Comparison of ENCODE assay signal across 9 mouse cellular contexts in the genomic region with DNA sequence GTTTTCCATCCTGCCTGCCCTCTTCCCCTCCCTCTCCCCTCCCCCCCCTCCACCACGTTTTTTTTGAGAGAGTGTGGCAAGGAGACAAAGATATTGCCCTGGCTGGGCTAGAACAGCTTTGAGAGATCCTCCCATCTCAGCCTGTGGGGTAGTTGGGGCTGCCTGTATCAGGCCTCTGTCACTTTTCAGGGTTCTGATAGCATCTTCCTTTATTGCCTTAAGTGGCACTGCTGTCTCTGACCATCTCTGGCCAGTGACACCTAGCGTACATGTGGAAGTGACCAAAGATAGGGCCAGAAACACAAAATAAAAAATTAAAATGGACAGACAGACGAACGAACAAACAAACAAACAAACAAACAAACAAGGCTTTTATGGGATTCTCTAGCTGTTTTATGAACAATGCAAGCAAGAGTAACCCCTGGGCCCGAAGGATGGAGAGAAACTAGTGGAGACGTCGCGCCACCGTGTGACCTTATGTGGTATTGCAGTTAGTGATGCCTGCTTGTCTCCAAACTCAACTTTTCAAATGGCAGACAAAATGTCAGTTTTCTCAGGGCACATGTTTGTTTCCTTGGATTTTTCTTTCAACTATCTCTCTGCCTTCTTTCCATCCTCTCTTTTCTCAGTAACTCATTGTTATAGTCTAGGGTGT. TPM values are rescaled to one million over a fixed set of nuclear protein-coding genes. Genes with fewer than 3 reads are reported as not detected.
DNase-seq lines count a peak whose midpoint lies in the region; ATAC-seq and TF ChIP-seq lines count a peak whose summit lies in the region.
"Had no signal": no experiment of that assay in that cellular context is flagged by ENCODE, and none has a peak within 500 bp of the region (broad histone marks: within the 10 kb centered on the region; RNA-seq: fewer than 3 reads in every experiment).

No protein-coding gene starts in this region.

- in situ Hi-C loops in CH12.LX (cut with MboI; ENCODE audit: low pct_ligation_motif_present, low pct_unique_long_range_greater_than_20kb, low sequenced_read_pairs), result no loop called here

- no peak overlapping the region for H3K4me3 ChIP-seq in CH12.LX (replicated peaks in 1 of 3; ENCODE audit: low read depth in 2 of 3, low read length in 2 of 3, poor library complexity in 1 of 3)
- H3K4me3 ChIP-seq in bone marrow, adult 2 months (replicated peaks; ENCODE audit: control insufficient read depth, low read depth, low read length), result no peak overlapping the region
- H3K4me3 ChIP-seq in embryonic facial prominence, embryonic 14.5 days (ENCODE audit: low read depth, low read length), result no peak overlapping the region
- H3K4me3 ChIP-seq in heart, embryonic 10.5 days, result 0 out of 2 replicates have a peak overlapping the region, but pooled peaks have one; percentile 4
- H3K4me3 ChIP-seq: heart, embryonic 15.5 days had no signal

- H3K9me3 ChIP-seq in CH12.LX (replicated peaks; ENCODE audit: low read length), result no peaks in the 10 kb centered on the region
- H3K9me3 ChIP-seq in embryonic facial prominence, embryonic 14.5 days (ENCODE audit: control insufficient read depth, low read length), result no peaks in the 10 kb centered on the region
- no peaks in the 10 kb centered on the region for H3K9me3 ChIP-seq in heart, embryonic 10.5 days
- H3K9me3 ChIP-seq: heart, embryonic 15.5 days had no signal

- TF ChIP-seq CTCF in CH12.LX (conservative IDR thresholded peaks at IDR 0.05 in 1 of 2, IDR thresholded peaks at IDR 0.05 in 1 of 2; ENCODE audit: low read depth in 2 of 2, low read length in 2 of 2), result peak; percentile 80 to 90
- TF ChIP-seq CTCF in bone marrow, adult 2 months (IDR thresholded peaks at IDR 0.05; ENCODE audit: control insufficient read depth, insufficient read depth, low read length), result peak; percentile 73

- H3K9ac ChIP-seq in CH12.LX (ENCODE audit: insufficient read depth, low read depth), result no peak overlapping the region
- H3K9ac ChIP-seq in embryonic facial prominence, embryonic 14.5 days (ENCODE audit: low read depth, low read length), result no peak overlapping the region
- H3K9ac ChIP-seq: heart, embryonic 15.5 days had no signal

- no peaks in the 10 kb centered on the region for H3K4me1 ChIP-seq in CH12.LX (ENCODE audit: control insufficient read depth in 1 of 2, insufficient read depth in 2 of 2)
- no peaks in the 10 kb centered on the region for H3K4me1 ChIP-seq in bone marrow, adult 2 months (ENCODE audit: control insufficient read depth, insufficient read depth, low read length)
- no peaks in the 10 kb centered on the region for H3K4me1 ChIP-seq in embryonic facial prominence, embryonic 14.5 days (ENCODE audit: control insufficient read depth, insufficient read depth, low read length)
- no peaks in the 10 kb centered on the region for H3K4me1 ChIP-seq in heart, embryonic 10.5 days
- H3K4me1 ChIP-seq: heart, embryonic 15.5 days had no signal

- ATAC-seq in embryonic facial prominence, embryonic 14.5 days (ENCODE audit: low read depth), result 0 out of 2 replicates have a peak, but pooled peaks have one; percentile 34

- H3K27me3 ChIP-seq in CH12.LX (replicated peaks), result no peaks in the 10 kb centered on the region
- H3K27me3 ChIP-seq in embryonic facial prominence, embryonic 14.5 days (replicated peaks; ENCODE audit: control insufficient read depth, insufficient read depth, low read length), result no peaks in the 10 kb centered on the region
- H3K27me3 ChIP-seq in heart, embryonic 10.5 days (ENCODE audit: insufficient read depth, poor library complexity, severe bottlenecking), result no peaks in the 10 kb centered on the region
- H3K27me3 ChIP-seq: heart, embryonic 15.5 days had no signal

- 13% methylated on average over 9 of the region's 9 CpGs for WGBS in bone marrow, adult 2 months
- 9% methylated on average over 9 of the region's 9 CpGs for WGBS in embryonic facial prominence, embryonic 14.5 days
- 8% methylated on average over 9 of the region's 9 CpGs for WGBS in heart, embryonic 10.5 days

- no peaks in the 10 kb centered on the region for H3K36me3 ChIP-seq in CH12.LX (replicated peaks in 1 of 2; ENCODE audit: control insufficient read depth in 1 of 2, insufficient read depth in 1 of 2, low read length in 1 of 2)
- H3K36me3 ChIP-seq in embryonic facial prominence, embryonic 14.5 days (ENCODE audit: control insufficient read depth, insufficient read depth, low read length), result no peaks in the 10 kb centered on the region
- H3K36me3 ChIP-seq in heart, embryonic 10.5 days, result no peaks in the 10 kb centered on the region
- H3K36me3 ChIP-seq: heart, embryonic 15.5 days had no signal

- H3K4me2 ChIP-seq in CH12.LX (ENCODE audit: insufficient read depth, low read depth, poor library complexity, severe bottlenecking), result no peak overlapping the region
- H3K4me2 ChIP-seq in embryonic facial prominence, embryonic 14.5 days (ENCODE audit: low read depth, low read length), result no peak overlapping the region
- H3K4me2 ChIP-seq: heart, embryonic 15.5 days had no signal

- TF ChIP-seq EP300 in CH12.LX (IDR thresholded peaks at IDR 0.05; ENCODE audit: low read length), result no peak

- no peak overlapping the region for H3K27ac ChIP-seq in CH12.LX (ENCODE audit: insufficient read depth, low read depth)
- no peak overlapping the region for H3K27ac ChIP-seq in bone marrow, adult 2 months (ENCODE audit: control insufficient read depth, insufficient read depth, low read depth, low read length, poor library complexity)
- H3K27ac ChIP-seq in embryonic facial prominence, embryonic 14.5 days (replicated peaks; ENCODE audit: low read depth, low read length), result no peak overlapping the region
- no peak overlapping the region for H3K27ac ChIP-seq in heart, embryonic 10.5 days
- H3K27ac ChIP-seq: heart, embryonic 15.5 days had no signal

- TF ChIP-seq POLR2A in CH12.LX (IDR thresholded peaks at IDR 0.05; ENCODE audit: low read depth, low read length), result no peak
- no peak for TF ChIP-seq POLR2A in bone marrow, adult 2 months (IDR thresholded peaks at IDR 0.05; ENCODE audit: borderline replicate concordance, control insufficient read depth, low read depth, low read length)

- peak; percentile 70 for DNase-seq in CH12.LX (ENCODE audit: extremely low read depth)
- DNase-seq in embryonic facial prominence, embryonic 14.5 days (ENCODE audit: low spot score), result peak; percentile 87
- DNase-seq in heart, embryonic 10.5 days (ENCODE audit: low spot score), result no peak
- DNase-seq in kidney, postnatal 36 days, result peak; percentile 78 to 91
- DNase-seq in lung, adult 18-20 months, result peak; percentile 69 to 70
- peak; percentile 73 for DNase-seq in ovary, postnatal 36 days (ENCODE audit: low spot score)
- peak; percentile 55 to 70 for DNase-seq in thymus, postnatal 36 days

- TF ChIP-seq RAD21 in CH12.LX (IDR thresholded peaks at IDR 0.05; ENCODE audit: low read depth, low read length), result peak; percentile 85

- dilution Hi-C loops in CH12.LX (cut with MboI; ENCODE audit: extremely low pct_ligation_motif_present, extremely low pct_unique_long_range_greater_than_20kb, low sequenced_read_pairs), result no loop called here

- no peaks in the 10 kb centered on the region for H3K79me2 ChIP-seq in CH12.LX (replicated peaks; ENCODE audit: control insufficient read depth, extremely low read depth, insufficient read depth, poor library complexity, severe bottlenecking)

TF ChIP-seq in CH12.LX, 34 proteins besides CTCF, POLR2A, EP300 and RAD21:
- TF ChIP-seq NELFE (IDR thresholded peaks at IDR 0.05; ENCODE audit: low read depth, low read length), result peak; percentile 15; the same call in 1 of the 2 replicates
- TF ChIP-seq USF2 (conservative IDR thresholded peaks at IDR 0.05; ENCODE audit: low read depth, low read length), result no peak
- TF ChIP-seq USF1 (IDR thresholded peaks at IDR 0.05; ENCODE audit: low read depth, low read length), result no peak
- TF ChIP-seq SMC3 (IDR thresholded peaks at IDR 0.05; ENCODE audit: low read depth, low read length), result peak; percentile 69
- TF ChIP-seq MAFK (IDR thresholded peaks at IDR 0.05; ENCODE audit: insufficient replicate concordance, low read length), result no peak
- TF ChIP-seq GABPA (IDR thresholded peaks at IDR 0.05; ENCODE audit: insufficient replicate concordance, low read depth, low read length), result no peak
- 0 out of 2 replicates have a peak, but pooled peaks have one; percentile 18 for TF ChIP-seq IRF4 (IDR thresholded peaks at IDR 0.05; ENCODE audit: low read depth, low read length)
- no peak for TF ChIP-seq PAX5 (IDR thresholded peaks at IDR 0.05; ENCODE audit: low read length)
- TF ChIP-seq SIN3A (IDR thresholded peaks at IDR 0.05; ENCODE audit: low read length), result no peak

RNA-seq across cellular contexts. Expression of gene Acer2, which starts 50.7 kb away (rescaled TPM):
- total RNA-seq in CH12.LX (2012; rRNA removed) (0.13 and 0.17 TPM in 2 replicates), CH12.LX (2014; rRNA removed) (0.09 and 0.22 TPM in 2 replicates)
- polyA plus RNA-seq in CH12.LX (2012; ENCODE audit: insufficient read length, low read depth), result 0.16 and 0.29 TPM in 2 replicates
- polyA plus RNA-seq in bone marrow, adult 2 months (2011; ENCODE audit: insufficient read depth, insufficient read length, low replicate concordance, missing spikeins), result 0.86 and 1.8 TPM in 2 replicates
- polyA plus RNA-seq in embryonic facial prominence, embryonic 14.5 days (2014; fragmentation: Nextera tagmentation; extraction: Ambion mirVana), result 9.4 and 14.2 TPM in 2 replicates
- polyA plus RNA-seq in heart, embryonic 10.5 days (2016; fragmentation: Nextera tagmentation; extraction: Ambion mirVana), result 25.0 and 32.8 TPM in 2 replicates
